Mouse (Mus musculus): ENCODE results near the gene Gm42688. TPM values are rescaled to one million over a fixed set of nuclear protein-coding genes. Genes with fewer than 3 reads are reported as not detected.

Gene Gm42688
- total RNA-seq, 4 experiments from 2014 or later: 0.57 to 1.9 (median 1.2) TPM

GRCm38 (mm10) chr6:83117616-83118015 is 16.2 kb downstream of the Gm42688 start:
- DNase-seq (ENCODE audit: low spot score): no peak

- no peak for DNase-seq (ENCODE audit: low spot score)
These were observed 17.0 kb downstream of the Gm42688 start for GRCm38 (mm10) chr6:83118369-83118768.

- no peak for DNase-seq (ENCODE audit: low spot score)
These were observed 17.7 kb downstream of the Gm42688 start for GRCm38 (mm10) chr6:83118825-83119733.

GRCm38 (mm10) chr6:83119734-83120051 is 18.3 kb downstream of the Gm42688 start:
- no peak for DNase-seq (ENCODE audit: low spot score)

GRCm38 (mm10) chr6:83120930-83121862 is 19.8 kb downstream of the Gm42688 start, which contains the start of gene Wbp1:
Wbp1 (minus strand) TSS chr6:83121559.
- peak; percentile 99 for DNase-seq (ENCODE audit: low spot score)

- DNase-seq (ENCODE audit: low spot score): no peak
These were observed 20.7 kb downstream of the Gm42688 start for GRCm38 (mm10) chr6:83121863-83122710.

GRCm38 (mm10) chr6:83122961-83123360 is 21.5 kb downstream of the Gm42688 start:
- no peak for DNase-seq (ENCODE audit: low spot score)

- peak; percentile 93 for DNase-seq (ENCODE audit: low spot score)
These were observed 23.5 kb downstream of the Gm42688 start for GRCm38 (mm10) chr6:83124851-83125312.

GRCm38 (mm10) chr6:83125331-83125730 is 23.9 kb downstream of the Gm42688 start, which contains the start of gene Ino80b:
Ino80b (minus strand) TSS chr6:83125431.
- no peak for DNase-seq (ENCODE audit: low spot score)

GRCm38 (mm10) chr6:83127419-83127818 is 26.0 kb downstream of the Gm42688 start:
- DNase-seq (ENCODE audit: low spot score): no peak

- DNase-seq (ENCODE audit: low spot score): no peak
These were observed 30.1 kb downstream of the Gm42688 start for GRCm38 (mm10) chr6:83131469-83132034.

- DNase-seq (ENCODE audit: low spot score): no peak
These were observed 30.9 kb downstream of the Gm42688 start for GRCm38 (mm10) chr6:83132176-83132919.

GRCm38 (mm10) chr6:83134226-83134625 is 32.8 kb downstream of the Gm42688 start:
- no peak for DNase-seq (ENCODE audit: low spot score)

- DNase-seq (ENCODE audit: low spot score): no peak
These were observed 33.6 kb downstream of the Gm42688 start, which contains the start of gene Rtkn for GRCm38 (mm10) chr6:83134951-83135513. Rtkn (plus strand) TSS chr6:83135463.

- no peak for DNase-seq (ENCODE audit: low spot score)
These were observed 34.2 kb downstream of the Gm42688 start for GRCm38 (mm10) chr6:83135571-83136161.

GRCm38 (mm10) chr6:83136291-83136880 is 35.0 kb downstream of the Gm42688 start:
- DNase-seq (ENCODE audit: low spot score): no peak

- DNase-seq (ENCODE audit: low spot score): no peak
These were observed 35.6 kb downstream of the Gm42688 start for GRCm38 (mm10) chr6:83136881-83137575.

GRCm38 (mm10) chr6:83137576-83137950 is 36.1 kb downstream of the Gm42688 start:
- peak; percentile 91 for DNase-seq (ENCODE audit: low spot score)
